Mouse (Mus musculus) neural tube, embryonic 15.5 days (tissue): Measurements from ENCODE around the gene Zfp981. TPM values are rescaled to one million over a fixed set of nuclear protein-coding genes. Genes with fewer than 3 reads are reported as not detected.
A peak's percentile ranks its signal among the peaks of the same experiment; 100 is the strongest.
"Not testable (repeated sequence)": the region's sequence is repeated elsewhere in the genome, so short reads cannot be mapped to it uniquely, and the experiment has no call there.

Source experiments
- ATAC-seq: fragments of 200-750 bp; cut with Nextera tagmentation; 2 replicates; pipeline ENCODE4 v1.8.0; 2017; ENCODE audit warnings: mild to moderate bottlenecking, moderate TSS enrichment, moderate library complexity; ENCODE audit not compliant: low FRiP score
- H3K27ac ChIP-seq: fragments of 300-500 bp; sonication (generic); replicated peaks from 2 replicates; pipeline ENCODE4 v1.5.1; 2015; ENCODE audit warnings: mild to moderate bottlenecking, inconsistent platforms
- H3K27me3 ChIP-seq: fragments of 300-500 bp; sonication (generic); replicated peaks from 2 replicates; pipeline ENCODE4 v1.6.1; 2015; ENCODE audit warnings: inconsistent platforms
- H3K36me3 ChIP-seq: fragments of 300-500 bp; sonication (generic); 2 replicates; pipeline ENCODE4 v1.6.1; 2015; ENCODE audit warnings: inconsistent platforms
- H3K4me1 ChIP-seq: fragments of 300-500 bp; sonication (generic); 2 replicates; pipeline ENCODE4 v1.6.1; 2015; ENCODE audit warnings: inconsistent platforms
- H3K4me2 ChIP-seq: fragments of 300-500 bp; sonication (generic); 2 replicates; pipeline ENCODE4 v1.6.1; 2015; ENCODE audit warnings: inconsistent platforms, mild to moderate bottlenecking, moderate library complexity
- H3K4me3 ChIP-seq: fragments of 300-500 bp; sonication (generic); replicated peaks from 2 replicates; pipeline ENCODE4 v1.5.1; 2015; ENCODE audit warnings: mild to moderate bottlenecking, inconsistent platforms
- H3K9ac ChIP-seq: fragments of 300-500 bp; sonication (generic); replicated peaks from 2 replicates; pipeline ENCODE4 v1.6.1; 2015; ENCODE audit warnings: mild to moderate bottlenecking, inconsistent platforms
- H3K9me3 ChIP-seq: fragments of 300-500 bp; sonication (generic); replicated peaks from 2 replicates; pipeline ENCODE4 v1.6.1; 2016; ENCODE audit warnings: inconsistent platforms
- WGBS: fragments of 180-500 bp; shearing (Covaris S2); methylation state at CpG from one replicate; pipeline ENCODE4 v1.1.7; 2015; ENCODE audit warnings: mixed read lengths; 5-methylcytosine and 5-hydroxymethylcytosine counted together
- polyA plus RNA-seq: library from polyadenylated mRNA; unstranded; fragments of >200 nt; fragmentation: Nextera tagmentation; extraction: Ambion mirVana; gene quantifications from 2 replicates; pipeline ENCODE4 v1.2.1, GENCODE M21; 2015

Gene Zfp981
- polyA plus RNA-seq, 1 experiment from 2014 or later: 0.17 TPM

DNA sequence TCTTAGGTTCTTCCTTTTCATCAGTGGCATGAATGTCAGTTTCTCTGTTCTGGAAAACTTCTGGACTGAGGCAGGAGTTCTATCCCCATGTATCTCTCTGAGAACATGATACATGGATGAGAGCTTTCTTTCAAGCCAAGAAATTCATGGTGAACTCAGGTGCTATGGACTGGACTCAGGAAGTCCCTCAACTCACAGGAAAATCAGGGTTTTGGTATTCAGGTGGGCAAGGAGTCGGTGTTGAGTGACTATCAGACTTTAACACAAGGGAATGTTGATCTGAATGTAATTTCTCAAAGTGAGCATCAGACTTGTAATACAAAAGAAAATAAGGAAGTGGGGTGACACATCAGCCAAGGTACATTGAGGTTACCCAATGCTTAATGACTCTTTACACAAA is 9.8 kb upstream of the Zfp981 start:
- WGBS: 82% methylated on average over 1 of the region's 1 CpGs
- not testable (repeated sequence) for H3K27me3 ChIP-seq, ATAC-seq, H3K27ac ChIP-seq, H3K4me2 ChIP-seq, H3K36me3 ChIP-seq, H3K4me3 ChIP-seq, H3K9ac ChIP-seq, H3K4me1 ChIP-seq
- H3K9me3 ChIP-seq: peaks cover 62% of the 10 kb centered on the region

- ATAC-seq: no peak
- no peak overlapping the region for H3K4me3 ChIP-seq
- H3K27me3 ChIP-seq: no peaks in the 10 kb centered on the region
- peaks cover 63% of the 10 kb centered on the region for H3K9me3 ChIP-seq
- H3K4me1 ChIP-seq: no peaks in the 10 kb centered on the region
- H3K4me2 ChIP-seq: no peak overlapping the region
- no peak overlapping the region for H3K9ac ChIP-seq
- peaks cover 4% of the 10 kb centered on the region; the same call in 1 of the 2 replicates for H3K36me3 ChIP-seq
- no peak overlapping the region for H3K27ac ChIP-seq
These were observed 9.4 kb upstream of the Zfp981 start for GRCm38 (mm10) chr4:146492439-146492838.

DNA sequence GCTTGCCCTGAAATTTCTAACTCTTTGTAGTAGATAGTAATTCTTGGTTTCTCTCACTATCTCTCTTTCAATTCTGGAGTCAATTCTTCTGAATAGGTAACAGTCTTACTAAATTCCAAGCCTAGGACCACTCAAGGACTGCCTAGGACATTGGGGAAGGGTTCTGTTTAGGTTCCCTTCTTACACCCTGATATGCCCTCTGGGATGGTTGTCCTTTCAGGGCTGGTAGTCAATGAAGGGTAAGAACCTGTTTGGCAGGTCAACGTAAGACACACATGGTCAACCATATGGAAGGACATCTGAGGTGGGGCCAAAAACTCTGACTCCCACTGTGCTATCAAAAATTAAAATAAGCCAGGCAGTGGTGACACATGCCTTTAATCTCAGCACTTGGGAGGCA is 9.0 kb upstream of the Zfp981 start:
- Histone ChIP-seq H3K4me2 (no peak overlapping the region), H3K4me3 (no peak overlapping the region), H3K27me3 (no peaks in the 10 kb centered on the region), H3K36me3 (peaks cover 4% of the 10 kb centered on the region; the same call in 1 of the 2 replicates), H3K9ac (no peak overlapping the region), H3K27ac (no peak overlapping the region), H3K9me3 (peaks cover 66% of the 10 kb centered on the region), H3K4me1 (no peaks in the 10 kb centered on the region)
- ATAC-seq: peak; percentile 24; the same call in 1 of the 2 replicates
- WGBS: 49% methylated on average over 1 of the region's 1 CpGs

DNA sequence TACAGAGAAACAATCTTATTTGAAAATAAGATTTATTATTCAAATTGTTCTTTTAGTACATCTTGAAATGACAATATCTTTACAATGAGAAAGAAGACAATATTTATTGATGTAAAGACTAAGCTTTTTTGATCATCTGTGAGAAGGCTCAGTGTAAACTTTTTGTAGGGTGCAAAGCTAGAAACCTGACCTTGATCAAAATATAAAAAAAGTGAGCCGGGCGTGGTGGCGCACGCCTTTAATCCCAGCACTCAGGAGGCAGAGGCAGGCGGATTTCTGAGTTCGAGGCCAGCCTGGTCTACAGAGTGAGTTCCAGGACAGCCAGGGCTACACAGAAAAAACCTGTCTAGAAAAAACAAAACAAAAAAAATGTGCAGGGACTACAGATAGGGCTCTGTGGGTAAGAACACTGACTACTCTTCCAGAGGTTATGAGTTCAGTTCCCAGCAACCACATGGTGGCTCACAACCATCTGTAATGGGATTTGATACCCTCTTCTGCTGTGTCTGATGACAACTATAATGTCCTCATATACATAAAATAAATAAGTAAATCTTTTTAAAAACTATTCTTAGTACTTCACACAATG is 8.4 kb upstream of the Zfp981 start:
- H3K36me3 ChIP-seq, H3K9ac ChIP-seq, H3K4me3 ChIP-seq, H3K4me1 ChIP-seq, ATAC-seq, H3K27ac ChIP-seq, H3K27me3 ChIP-seq, H3K4me2 ChIP-seq: not testable (repeated sequence)
- 88% methylated on average over 6 of the region's 6 CpGs for WGBS
- peaks cover 67% of the 10 kb centered on the region for H3K9me3 ChIP-seq

GRCm38 (mm10) chr4:146494980-146495379 is 6.8 kb upstream of the Zfp981 start:
- ATAC-seq: no peak

GRCm38 (mm10) chr4:146497695-146498275 is 4.0 kb upstream of the Zfp981 start:
- not testable (repeated sequence) for H3K27ac ChIP-seq, H3K4me1 ChIP-seq, H3K27me3 ChIP-seq, H3K9ac ChIP-seq, H3K36me3 ChIP-seq, ATAC-seq, H3K4me3 ChIP-seq, H3K4me2 ChIP-seq
- 83% methylated on average over 9 of the region's 9 CpGs for WGBS
- peaks cover 72% of the 10 kb centered on the region for H3K9me3 ChIP-seq

More at GRCm38 (mm10) chr4:146494980-146495379, 6.8 kb upstream of the Zfp981 start:
- no peaks in the 10 kb centered on the region for H3K4me1 ChIP-seq
- no peaks in the 10 kb centered on the region for H3K27me3 ChIP-seq
- peaks cover 69% of the 10 kb centered on the region for H3K9me3 ChIP-seq
- WGBS: 67% methylated on average over 4 of the region's 4 CpGs
- no peak overlapping the region for H3K4me2 ChIP-seq
- peaks cover 4% of the 10 kb centered on the region; the same call in 1 of the 2 replicates for H3K36me3 ChIP-seq
- no peak overlapping the region for H3K9ac ChIP-seq
- H3K4me3 ChIP-seq: no peak overlapping the region
- H3K27ac ChIP-seq: no peak overlapping the region

- ATAC-seq, H3K27ac ChIP-seq, H3K4me2 ChIP-seq, H3K9ac ChIP-seq, H3K4me1 ChIP-seq, H3K4me3 ChIP-seq, H3K36me3 ChIP-seq, H3K27me3 ChIP-seq: not testable (repeated sequence)
- WGBS: 96% methylated on average over 23 of the region's 24 CpGs
- peaks cover 26% of the 10 kb centered on the region for H3K9me3 ChIP-seq
These were observed 7.2 kb downstream of the Zfp981 start for GRCm38 (mm10) chr4:146509029-146509428.

DNA sequence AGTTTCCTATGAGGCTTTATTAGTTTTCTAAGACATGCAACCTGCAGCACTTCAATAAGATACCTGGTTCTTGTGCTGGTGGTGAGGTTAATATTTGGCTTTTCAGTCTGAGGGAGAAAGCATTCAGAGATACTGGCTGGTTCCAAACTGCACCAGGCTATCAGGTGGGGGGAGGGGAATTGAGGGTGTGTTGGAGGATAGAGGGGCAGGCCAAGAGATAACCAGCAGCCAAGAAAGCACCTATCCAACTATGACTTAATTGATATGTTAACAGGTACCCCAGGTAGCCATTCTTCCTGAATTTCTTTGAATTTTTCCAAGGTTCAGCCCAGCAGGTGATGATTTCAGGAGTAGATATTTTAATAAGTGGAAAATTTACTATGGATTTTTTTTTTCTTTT is 10.0 kb downstream of the Zfp981 start:
- H3K36me3 ChIP-seq, H3K4me3 ChIP-seq, H3K4me2 ChIP-seq, H3K27me3 ChIP-seq, ATAC-seq, H3K9ac ChIP-seq, H3K27ac ChIP-seq, H3K4me1 ChIP-seq: not testable (repeated sequence)
- H3K9me3 ChIP-seq: peaks cover 46% of the 10 kb centered on the region

DNA sequence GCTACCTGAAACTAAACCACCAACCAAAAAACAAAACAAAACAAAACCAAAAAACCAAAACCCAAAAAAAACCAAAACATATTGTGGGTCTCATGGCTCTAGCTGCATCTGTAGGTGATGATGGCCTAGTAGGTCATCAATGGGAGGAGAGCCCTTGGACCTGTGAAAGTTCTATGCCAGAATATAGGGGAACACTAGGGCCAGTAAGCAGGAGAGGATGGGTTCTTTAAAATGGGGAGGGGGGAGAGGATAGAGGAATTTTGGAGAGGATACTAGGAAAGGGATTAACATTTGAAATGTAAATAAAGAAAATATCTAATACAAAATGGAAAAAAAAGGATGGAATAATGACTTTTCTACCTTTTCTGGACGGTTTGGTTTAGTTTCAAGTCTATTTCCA is 14.6 kb downstream of the Zfp981 start:
- H3K4me3 ChIP-seq: no peak overlapping the region
- H3K4me2 ChIP-seq: no peak overlapping the region
- H3K36me3 ChIP-seq: no peaks in the 10 kb centered on the region
- ATAC-seq: no peak
- H3K27ac ChIP-seq: no peak overlapping the region
- no peaks in the 10 kb centered on the region for H3K4me1 ChIP-seq
- H3K27me3 ChIP-seq: no peaks in the 10 kb centered on the region
- peaks cover 79% of the 10 kb centered on the region for H3K9me3 ChIP-seq
- no peak overlapping the region for H3K9ac ChIP-seq
- 68% methylated on average over 1 of the region's 1 CpGs for WGBS

DNA sequence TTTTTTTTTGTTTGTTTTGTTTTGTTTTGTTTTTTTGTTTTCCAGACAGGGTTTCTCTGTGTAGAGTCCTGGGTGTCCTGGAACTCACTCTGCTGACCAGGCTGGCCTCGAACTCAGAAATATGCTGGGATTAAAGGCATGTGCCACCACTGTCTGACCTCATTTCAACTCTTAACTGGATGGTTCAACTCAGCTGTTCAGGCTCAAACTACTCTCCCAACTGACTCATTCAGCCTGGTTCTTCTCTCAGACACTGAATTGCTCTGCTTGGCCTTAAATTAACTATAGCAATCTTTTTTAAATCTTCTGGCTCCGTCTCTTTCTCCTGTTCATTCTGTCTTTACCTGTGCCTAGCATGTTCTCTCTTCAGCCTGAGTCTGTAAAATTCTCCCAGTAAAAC is 15.3 kb downstream of the Zfp981 start:
- H3K9ac ChIP-seq, H3K4me2 ChIP-seq, H3K27me3 ChIP-seq, H3K27ac ChIP-seq, H3K36me3 ChIP-seq, H3K4me3 ChIP-seq, H3K4me1 ChIP-seq, ATAC-seq: not testable (repeated sequence)
- 67% methylated on average over 2 of the region's 2 CpGs for WGBS
- peaks cover 81% of the 10 kb centered on the region for H3K9me3 ChIP-seq

- 87% methylated on average over 2 of the region's 2 CpGs for WGBS
- Histone ChIP-seq H3K9ac (no peak overlapping the region), H3K4me2 (no peak overlapping the region)
These were observed 18.9 kb downstream of the Zfp981 start for GRCm38 (mm10) chr4:146520723-146521122.

DNA sequence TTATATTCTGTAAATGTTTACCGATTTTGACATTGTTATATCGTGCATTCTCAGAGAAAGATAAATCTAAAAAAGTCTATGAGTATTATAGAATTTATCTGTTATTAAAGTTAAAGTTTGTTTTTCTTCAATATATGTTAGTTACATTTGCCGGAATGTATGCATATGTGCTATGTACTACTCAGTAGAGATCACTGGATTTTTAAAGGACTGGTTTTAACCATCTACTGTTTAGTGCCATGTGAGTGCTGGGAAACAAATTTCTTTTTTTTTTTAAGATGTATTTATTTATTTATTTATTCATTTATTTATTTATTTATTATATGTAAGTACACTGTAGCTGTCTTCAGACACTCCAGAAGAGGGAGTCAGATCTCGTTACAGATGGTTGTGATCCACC is 32.7 kb downstream of the Zfp981 start:
- H3K27ac ChIP-seq: no peak overlapping the region
- H3K4me3 ChIP-seq: no peak overlapping the region
- no peak overlapping the region for H3K9ac ChIP-seq
- no peak overlapping the region for H3K4me2 ChIP-seq
- no peaks in the 10 kb centered on the region for H3K4me1 ChIP-seq
- peaks cover 56% of the 10 kb centered on the region for H3K9me3 ChIP-seq
- WGBS: 89% methylated on average over 4 of the region's 4 CpGs
- H3K36me3 ChIP-seq: no peaks in the 10 kb centered on the region
- no peak for ATAC-seq
- no peaks in the 10 kb centered on the region for H3K27me3 ChIP-seq

More at GRCm38 (mm10) chr4:146520723-146521122, 18.9 kb downstream of the Zfp981 start:
- no peaks in the 10 kb centered on the region for H3K4me1 ChIP-seq
- H3K27me3 ChIP-seq: no peaks in the 10 kb centered on the region
- no peak for ATAC-seq
- no peak overlapping the region for H3K27ac ChIP-seq
- H3K4me3 ChIP-seq: no peak overlapping the region
- H3K9me3 ChIP-seq: peaks cover 84% of the 10 kb centered on the region
- H3K36me3 ChIP-seq: no peaks in the 10 kb centered on the region
